Mouse (Mus musculus) liver, embryonic 15.5 days (tissue): ENCODE measurements around the gene Artn. TPM values are rescaled to one million over a fixed set of nuclear protein-coding genes. Genes with fewer than 3 reads are reported as not detected.

Experiments
- ATAC-seq: fragments of 200-750 bp; cut with Nextera tagmentation; 2 replicates; pipeline ENCODE4 v1.8.0; 2017; ENCODE audit warnings: moderate number of reproducible peaks, mild to moderate bottlenecking, moderate library complexity; ENCODE audit not compliant: insufficient read depth
- H3K27ac ChIP-seq: fragments of 300-500 bp; sonication (generic); replicated peaks from 2 replicates; pipeline ENCODE4 v1.5.1; 2015; ENCODE audit warnings: mild to moderate bottlenecking, inconsistent platforms
- H3K27me3 ChIP-seq: fragments of 300-500 bp; sonication (generic); 2 replicates; pipeline ENCODE4 v1.6.1; 2015; ENCODE audit warnings: mild to moderate bottlenecking, inconsistent platforms
- H3K36me3 ChIP-seq: fragments of 300-500 bp; sonication (generic); replicated peaks from 2 replicates; pipeline ENCODE4 v1.6.1; 2015; ENCODE audit warnings: moderate library complexity, mild to moderate bottlenecking, inconsistent platforms
- H3K4me1 ChIP-seq: fragments of 300-500 bp; sonication (generic); replicated peaks from 2 replicates; pipeline ENCODE4 v1.6.1; 2015; ENCODE audit warnings: inconsistent platforms
- H3K4me2 ChIP-seq: fragments of 300-500 bp; sonication (generic); 2 replicates; pipeline ENCODE4 v1.6.1; 2015; ENCODE audit warnings: moderate library complexity, mild to moderate bottlenecking, inconsistent platforms
- H3K4me3 ChIP-seq: fragments of 300-500 bp; sonication (generic); replicated peaks from 2 replicates; pipeline ENCODE4 v1.5.1; 2015; ENCODE audit warnings: mild to moderate bottlenecking, inconsistent platforms
- H3K9ac ChIP-seq: fragments of 300-500 bp; sonication (generic); 2 replicates; pipeline ENCODE4 v1.6.1; 2015; ENCODE audit warnings: moderate library complexity, mild to moderate bottlenecking, inconsistent platforms
- H3K9me3 ChIP-seq: fragments of 300-500 bp; sonication (generic); replicated peaks from 2 replicates; pipeline ENCODE4 v1.6.1; 2016; ENCODE audit warnings: inconsistent platforms
- WGBS: fragments of 180-500 bp; shearing (Covaris S2); methylation state at CpG from one replicate; pipeline ENCODE4 v1.1.7; 2015; ENCODE audit warnings: mixed read lengths; ENCODE audit not compliant: insufficient replicate concordance; 5-methylcytosine and 5-hydroxymethylcytosine counted together
- polyA plus RNA-seq: library from polyadenylated mRNA; unstranded; fragments of >200 nt; fragmentation: Nextera tagmentation; extraction: Ambion mirVana; gene quantifications from 2 replicates; pipeline ENCODE4 v1.2.1, GENCODE M21; 2015

Gene Artn
- polyA plus RNA-seq, 1 experiment from 2014 or later: 2.3 TPM

DNA sequence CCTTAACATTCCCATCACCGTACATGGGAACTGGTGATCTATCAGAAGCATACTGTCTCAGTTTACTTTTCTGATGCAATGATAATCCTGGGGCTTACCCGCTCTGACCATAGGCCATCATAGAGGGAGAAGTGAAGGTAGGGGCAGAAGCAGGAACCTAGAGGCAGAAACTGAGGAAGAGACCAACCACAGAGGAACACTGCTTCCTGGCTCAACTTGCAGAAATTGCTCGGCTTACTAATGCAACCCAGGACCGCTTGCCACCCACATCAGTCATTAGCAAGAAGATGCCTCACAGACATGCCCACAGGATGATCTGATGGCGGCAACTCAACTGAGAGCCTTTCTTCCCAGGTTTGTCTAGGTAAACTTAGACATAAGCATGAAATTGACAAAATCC, 10.8 kb downstream of the Artn start:
- no peak overlapping the region for H3K4me3 ChIP-seq
- no peaks in the 10 kb centered on the region for H3K36me3 ChIP-seq
- H3K27ac ChIP-seq: no peak overlapping the region
- ATAC-seq: no peak
- peaks cover 30% of the 10 kb centered on the region for H3K27me3 ChIP-seq
- peaks cover 44% of the 10 kb centered on the region for H3K4me1 ChIP-seq
- no peak overlapping the region for H3K9ac ChIP-seq
- 50% methylated on average over 5 of the region's 5 CpGs for WGBS
- no peak overlapping the region for H3K4me2 ChIP-seq
- H3K9me3 ChIP-seq: no peaks in the 10 kb centered on the region

DNA sequence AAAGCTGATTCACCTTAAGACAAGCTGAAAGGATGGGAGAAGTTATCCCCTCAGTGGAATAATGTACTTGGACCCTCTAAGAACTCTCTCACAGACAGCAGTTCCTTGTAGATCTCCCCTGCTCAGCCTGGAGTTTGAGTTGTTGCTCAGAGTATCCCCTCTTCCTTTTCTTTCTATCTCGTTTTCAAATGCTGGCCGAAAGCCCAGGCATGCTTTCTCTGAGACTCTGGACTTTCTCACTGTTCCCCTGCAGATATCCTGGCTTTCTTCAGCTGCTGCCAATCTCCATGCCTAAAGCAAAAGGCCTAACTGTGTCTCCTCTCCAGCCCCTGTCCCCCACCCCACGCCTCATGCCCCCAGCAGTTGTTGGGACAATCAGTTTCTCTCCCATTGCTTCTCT, 11.3 kb downstream of the Artn start:
- no peak for ATAC-seq
- Histone ChIP-seq H3K9ac (no peak overlapping the region), H3K4me2 (no peak overlapping the region), H3K27ac (no peak overlapping the region), H3K9me3 (no peaks in the 10 kb centered on the region), H3K27me3 (peaks cover 25% of the 10 kb centered on the region), H3K36me3 (no peaks in the 10 kb centered on the region), H3K4me3 (no peak overlapping the region), H3K4me1 (peaks cover 49% of the 10 kb centered on the region)
- 62% methylated on average over 3 of the region's 3 CpGs for WGBS

DNA sequence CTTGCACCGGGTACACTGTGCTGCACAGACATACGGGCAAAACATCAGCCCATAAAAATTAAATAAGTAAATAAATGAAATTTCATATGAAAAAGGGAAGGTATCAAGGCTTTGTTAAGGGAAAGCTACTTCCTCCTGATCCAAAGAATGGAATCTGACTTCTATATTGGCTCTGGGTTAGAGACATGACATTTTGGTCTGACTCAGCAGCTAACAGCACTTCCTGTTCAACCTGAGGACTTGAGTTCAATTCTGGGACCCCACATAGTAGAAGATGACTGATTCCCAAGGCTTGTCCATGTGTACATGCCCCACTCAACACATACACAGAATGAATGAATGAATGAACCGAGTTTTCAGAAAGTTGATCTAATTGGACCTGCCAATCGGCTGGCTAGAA, 11.7 kb downstream of the Artn start:
- Histone ChIP-seq H3K4me2 (no peak overlapping the region), H3K4me3 (no peak overlapping the region), H3K9ac (no peak overlapping the region), H3K27ac (no peak overlapping the region), H3K9me3 (no peaks in the 10 kb centered on the region), H3K27me3 (peaks cover 21% of the 10 kb centered on the region), H3K36me3 (no peaks in the 10 kb centered on the region), H3K4me1 (peaks cover 53% of the 10 kb centered on the region)
- ATAC-seq: no peak
- WGBS: 71% methylated on average over 4 of the region's 4 CpGs

DNA sequence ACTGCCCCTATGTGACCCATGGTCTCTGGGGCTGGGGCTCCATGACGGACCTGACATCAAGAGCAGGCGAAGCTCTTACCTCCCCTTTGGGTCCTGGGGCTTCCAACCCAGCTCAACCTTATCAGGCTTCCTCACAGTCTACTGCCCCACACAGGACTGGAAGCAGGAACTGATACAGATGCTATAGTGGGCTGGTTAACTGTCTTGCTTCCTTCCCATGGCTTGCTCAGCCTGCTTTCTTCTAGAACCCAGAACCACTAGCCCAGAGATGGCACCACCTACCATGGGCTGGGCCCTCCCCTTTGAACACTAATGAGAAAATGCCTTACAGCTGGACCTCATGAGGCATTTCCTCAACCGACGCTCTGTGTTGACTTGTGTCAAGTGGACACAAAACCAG, 12.2 kb downstream of the Artn start:
- H3K9me3 ChIP-seq: no peaks in the 10 kb centered on the region
- peaks cover 57% of the 10 kb centered on the region for H3K4me1 ChIP-seq
- H3K27ac ChIP-seq: no peak overlapping the region
- H3K9ac ChIP-seq: no peak overlapping the region
- ATAC-seq: no peak
- H3K4me3 ChIP-seq: no peak overlapping the region
- 0 out of 2 replicates have a peak, but pooled peaks cover 1% of the 10 kb centered on the region for H3K36me3 ChIP-seq
- WGBS: 47% methylated on average over 4 of the region's 4 CpGs
- peaks cover 17% of the 10 kb centered on the region for H3K27me3 ChIP-seq
- no peak overlapping the region for H3K4me2 ChIP-seq

DNA sequence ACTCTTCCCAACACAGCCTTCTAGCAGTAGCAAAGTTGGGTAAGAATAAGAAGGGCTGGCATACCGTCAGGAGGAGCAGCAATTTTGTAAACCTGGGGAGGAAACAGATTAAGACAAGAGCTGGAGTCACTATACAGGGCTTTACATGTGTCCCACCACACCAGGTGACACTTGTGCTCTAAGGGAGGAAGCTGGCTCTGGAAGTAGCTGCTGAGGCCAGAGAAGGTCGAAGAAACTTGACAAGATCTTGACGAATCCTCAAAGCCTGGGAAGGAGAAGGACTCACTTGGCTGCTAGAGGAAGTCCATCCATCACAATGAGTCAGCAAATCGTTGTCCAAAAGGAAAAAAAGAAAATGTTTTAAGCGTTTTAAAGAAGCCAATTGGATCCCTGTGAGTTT, 13.2 kb downstream of the Artn start:
- peak overlapping the region; percentile 55; the same call in 1 of the 2 replicates for H3K9ac ChIP-seq
- H3K27me3 ChIP-seq: peaks cover 7% of the 10 kb centered on the region; the same call in 1 of the 2 replicates
- peaks cover 11% of the 10 kb centered on the region for H3K36me3 ChIP-seq
- ATAC-seq: no peak
- peak overlapping the region; percentile 87; the same call in 1 of the 2 replicates for H3K27ac ChIP-seq
- peak overlapping the region; percentile 76; the same call in 1 of the 2 replicates for H3K4me3 ChIP-seq
- peak overlapping the region; percentile 94 for H3K4me2 ChIP-seq
- H3K9me3 ChIP-seq: no peaks in the 10 kb centered on the region
- 32% methylated on average over 5 of the region's 5 CpGs for WGBS
- H3K4me1 ChIP-seq: peaks cover 66% of the 10 kb centered on the region

DNA sequence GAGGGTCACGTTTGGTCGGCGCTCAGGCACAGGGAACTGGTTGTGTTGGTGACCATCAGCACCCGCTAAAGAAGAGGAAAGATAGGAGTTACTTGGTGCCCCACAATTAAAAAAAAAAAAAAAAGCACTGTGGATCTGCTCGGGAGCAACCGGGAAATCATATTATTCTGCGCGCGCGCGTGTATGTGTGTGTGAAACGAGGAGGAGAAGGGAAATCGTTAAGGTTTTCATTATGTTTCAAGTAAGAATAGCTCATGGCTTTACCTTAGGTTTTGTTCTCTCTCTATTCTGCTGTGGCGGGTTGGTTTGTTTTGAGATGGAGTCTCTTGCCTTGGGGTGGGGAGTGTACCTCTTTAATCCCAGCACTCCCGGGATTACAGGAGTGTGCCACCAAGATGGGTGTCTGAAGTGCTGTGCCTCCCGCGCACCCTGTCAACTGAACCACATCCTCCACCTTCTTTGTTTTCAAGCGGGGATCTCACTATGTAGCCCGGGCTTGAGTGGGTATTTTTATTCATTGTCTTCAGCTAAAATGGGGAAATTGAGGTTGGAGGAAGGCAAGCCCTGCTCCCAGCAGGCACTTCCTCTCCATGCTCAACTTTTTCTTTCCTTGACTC, 14.0 kb downstream of the Artn start:
- 1% methylated on average over 19 of the region's 19 CpGs for WGBS
- Histone ChIP-seq H3K4me2 (peak overlapping the region; percentile 94), H3K9ac (peak overlapping the region; percentile 55), H3K9me3 (no peaks in the 10 kb centered on the region), H3K36me3 (peaks cover 18% of the 10 kb centered on the region), H3K4me3 (peak overlapping the region; percentile 76), H3K27ac (peak overlapping the region; percentile 87), H3K4me1 (peaks cover 69% of the 10 kb centered on the region), H3K27me3 (peaks cover 1% of the 10 kb centered on the region; the same call in 1 of the 2 replicates)
- no peak for ATAC-seq

DNA sequence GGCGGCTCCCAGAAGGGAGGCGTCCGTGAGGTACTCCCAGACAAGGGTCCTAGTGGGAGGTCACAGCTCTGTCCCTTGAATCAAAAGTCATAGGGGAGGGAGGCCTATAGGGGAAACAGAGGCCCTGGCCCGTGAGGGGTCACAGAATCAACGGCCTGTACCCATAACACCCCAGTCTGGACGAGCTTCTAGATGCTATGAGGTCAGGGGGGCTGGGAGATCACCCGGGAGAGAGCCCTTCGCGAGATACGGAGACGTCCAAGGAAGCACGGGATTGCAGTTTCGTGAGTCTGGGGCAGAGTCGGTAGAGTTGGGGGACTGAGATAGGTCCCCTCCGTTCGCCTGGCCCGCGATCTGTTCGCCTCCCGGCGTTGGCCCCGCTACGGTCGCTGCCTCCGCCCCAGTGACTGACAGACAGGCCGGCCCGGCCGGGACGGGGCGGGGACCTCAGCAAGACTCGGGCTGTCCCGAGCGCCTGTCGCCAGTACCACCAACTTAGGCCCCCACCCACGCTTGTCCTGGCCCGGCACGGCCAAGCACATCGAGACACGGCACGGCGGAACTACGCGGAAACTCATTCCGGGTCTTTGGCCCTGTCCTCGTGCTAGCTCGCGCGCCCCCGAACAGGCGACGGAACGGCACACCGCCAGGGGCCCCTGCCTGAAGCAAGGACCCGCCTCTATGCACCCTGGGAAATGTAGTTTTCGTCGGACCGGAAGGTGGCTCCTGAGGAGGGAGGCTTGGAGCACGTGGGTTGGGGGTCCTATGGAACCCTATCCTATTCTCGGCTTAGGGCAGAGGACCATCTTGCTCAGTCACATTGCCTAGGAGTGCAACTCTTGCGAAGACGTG, 14.7 kb downstream of the Artn start, which contains the start of gene Ipo13:
TSS of gene Ipo13 (minus strand) at position 409 of the 852 bp plus-strand sequence.
- peak within 1 kb of the TSS; percentile 87 for H3K27ac ChIP-seq
- no peaks in the 10 kb centered on the region for H3K27me3 ChIP-seq
- peak within 1 kb of the TSS; percentile 94 for H3K4me2 ChIP-seq
- H3K4me3 ChIP-seq: peak within 1 kb of the TSS; percentile 76
- H3K9me3 ChIP-seq: no peaks in the 10 kb centered on the region
- peaks cover 22% of the 10 kb centered on the region for H3K36me3 ChIP-seq
- peaks cover 69% of the 10 kb centered on the region for H3K4me1 ChIP-seq
- WGBS: under 1% methylated on average over 61 of the region's 61 CpGs
- peak; percentile 95 for ATAC-seq
- H3K9ac ChIP-seq: peak within 1 kb of the TSS; percentile 79

DNA sequence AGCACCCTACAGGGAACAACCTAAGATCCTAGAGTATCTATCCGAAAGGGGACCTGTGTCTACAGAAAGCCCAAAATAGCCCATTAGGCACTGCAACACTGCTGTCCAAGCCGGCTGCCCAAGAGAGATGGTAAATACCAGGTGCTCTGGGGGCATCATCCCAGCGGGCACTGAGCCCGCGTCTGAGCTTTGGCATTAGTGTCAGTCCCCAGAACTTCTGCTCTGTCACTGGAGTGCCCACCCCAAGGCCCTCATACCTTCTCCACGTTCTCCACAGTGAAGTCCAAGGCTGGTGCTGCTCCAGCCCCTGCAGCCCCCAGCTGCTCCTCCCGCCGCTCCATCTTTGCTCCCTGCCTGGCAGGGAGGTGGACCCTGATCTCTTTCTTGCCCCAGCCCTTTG, 15.5 kb downstream of the Artn start:
- H3K9ac ChIP-seq: peak overlapping the region; percentile 79
- peak overlapping the region; percentile 87; the same call in 1 of the 2 replicates for H3K27ac ChIP-seq
- H3K9me3 ChIP-seq: no peaks in the 10 kb centered on the region
- peaks cover 22% of the 10 kb centered on the region for H3K36me3 ChIP-seq
- WGBS: 22% methylated on average over 8 of the region's 8 CpGs
- H3K4me3 ChIP-seq: peak overlapping the region; percentile 76
- H3K27me3 ChIP-seq: no peaks in the 10 kb centered on the region
- ATAC-seq: no peak
- peak overlapping the region; percentile 94 for H3K4me2 ChIP-seq
- peaks cover 71% of the 10 kb centered on the region for H3K4me1 ChIP-seq

DNA sequence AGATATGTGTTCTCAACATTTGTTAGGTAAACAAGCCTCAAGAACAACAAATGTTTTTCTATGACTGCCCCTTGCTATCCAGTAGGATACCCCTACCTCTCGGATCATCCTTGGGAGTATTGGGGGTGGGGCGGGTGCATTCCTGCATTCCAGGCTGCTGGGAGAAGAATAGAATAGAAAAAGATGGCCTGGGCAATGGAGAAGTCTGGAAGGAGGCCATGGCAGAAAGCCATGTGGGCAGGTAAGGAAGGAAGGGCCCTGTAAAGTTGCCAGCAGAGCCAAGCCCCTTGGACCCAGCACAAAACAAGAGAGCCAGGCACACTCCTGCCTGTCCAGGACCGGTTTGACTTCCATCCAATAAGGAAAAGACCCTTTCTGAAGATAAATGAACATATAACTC, 16.1 kb downstream of the Artn start:
- H3K4me3 ChIP-seq: peak overlapping the region; percentile 76
- H3K27ac ChIP-seq: no peak overlapping the region
- H3K9ac ChIP-seq: peak overlapping the region; percentile 79; the same call in 1 of the 2 replicates
- no peaks in the 10 kb centered on the region for H3K27me3 ChIP-seq
- no peak for ATAC-seq
- H3K4me1 ChIP-seq: peaks cover 67% of the 10 kb centered on the region
- peaks cover 22% of the 10 kb centered on the region for H3K36me3 ChIP-seq
- peak overlapping the region; percentile 94 for H3K4me2 ChIP-seq
- no peaks in the 10 kb centered on the region for H3K9me3 ChIP-seq
- 72% methylated on average over 3 of the region's 3 CpGs for WGBS

DNA sequence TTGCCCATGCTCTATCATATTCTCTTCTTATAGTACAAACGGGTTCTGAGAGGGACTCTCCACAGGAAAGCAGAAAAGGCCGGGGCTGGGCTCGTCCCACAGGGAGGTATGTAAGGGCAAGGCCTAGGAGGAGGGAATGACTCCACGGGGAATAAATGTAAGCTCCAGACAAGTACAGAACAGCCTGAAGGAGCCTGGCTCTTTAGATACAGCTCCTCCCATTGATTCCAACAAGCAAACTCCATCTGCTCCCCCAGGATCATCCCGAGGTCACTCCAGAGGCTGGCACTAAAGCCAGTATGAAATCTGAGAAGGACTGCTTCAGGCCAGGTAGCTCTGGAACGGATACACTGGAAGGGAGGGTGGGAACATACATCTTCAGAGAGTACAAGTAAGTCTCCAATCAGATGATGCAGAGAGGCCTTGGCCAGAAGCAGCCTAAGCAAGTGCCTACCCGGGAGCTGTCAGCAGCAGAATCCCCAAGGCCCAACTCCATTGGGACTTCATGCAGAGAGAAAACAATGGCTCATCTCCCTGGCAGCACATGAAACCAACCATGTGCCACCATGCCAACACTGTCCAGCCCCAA, 16.8 kb downstream of the Artn start:
- Histone ChIP-seq H3K9ac (no peak overlapping the region), H3K9me3 (no peaks in the 10 kb centered on the region), H3K4me2 (peak overlapping the region; percentile 94), H3K27me3 (no peaks in the 10 kb centered on the region), H3K4me1 (peaks cover 61% of the 10 kb centered on the region), H3K36me3 (peaks cover 24% of the 10 kb centered on the region), H3K27ac (no peak overlapping the region), H3K4me3 (peak overlapping the region; percentile 76)
- ATAC-seq: no peak
- WGBS: 78% methylated on average over 7 of the region's 7 CpGs

DNA sequence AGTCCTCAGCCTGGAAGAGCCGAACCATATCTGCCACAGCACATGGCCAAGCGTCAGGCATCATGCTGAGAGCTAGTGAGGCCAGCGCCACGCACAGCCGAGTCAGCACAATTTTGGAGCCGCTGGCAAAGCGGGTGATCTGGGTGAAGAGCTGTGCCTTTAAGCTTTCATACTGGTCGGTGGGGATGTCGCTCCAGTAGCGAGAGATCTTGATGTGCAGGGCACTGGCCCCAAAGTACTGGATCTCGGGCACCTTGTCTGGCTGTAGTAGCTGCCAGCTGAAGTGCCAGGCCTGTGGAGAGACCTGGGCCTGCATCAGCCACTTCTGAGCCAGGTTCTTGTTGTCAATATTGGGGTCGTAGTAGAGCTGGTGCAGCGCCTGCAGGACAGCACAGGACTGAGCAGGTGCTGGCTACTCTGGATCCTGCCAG, 17.4 kb downstream of the Artn start:
- H3K4me1 ChIP-seq: peaks cover 54% of the 10 kb centered on the region

More for the DNA sequence above, 17.4 kb downstream of the Artn start:
- ATAC-seq: no peak
- 84% methylated on average over 13 of the region's 13 CpGs for WGBS
- H3K27me3 ChIP-seq: no peaks in the 10 kb centered on the region
- no peak overlapping the region for H3K4me2 ChIP-seq
- H3K36me3 ChIP-seq: peaks cover 25% of the 10 kb centered on the region
- H3K4me3 ChIP-seq: no peak overlapping the region
- H3K27ac ChIP-seq: no peak overlapping the region
- no peaks in the 10 kb centered on the region for H3K9me3 ChIP-seq
- H3K9ac ChIP-seq: no peak overlapping the region
